Mouse (Mus musculus): Measurements from ENCODE around the gene Fcgr2b. TPM values are rescaled to one million over a fixed set of nuclear protein-coding genes. Genes with fewer than 3 reads are reported as not detected.

Gene Fcgr2b
- polyA plus RNA-seq (2012; rRNA removed) (2.1 and 2.6 TPM in 2 replicates), polyA plus RNA-seq (2014; fragmentation: Nextera tagmentation; extraction: Ambion mirVana) (2.1 and 3.2 TPM in 2 replicates)

GRCm38 (mm10) chr1:170976447-170976846 is at the start of gene Fcgr2b:
Gene Fcgr2b (minus strand): TSS chr1:170976547.
- H3K9me3 ChIP-seq (ENCODE audit: control insufficient read depth, low read length): no peaks in the 10 kb centered on the region
- H3K4me2 ChIP-seq (replicated peaks; ENCODE audit: low read depth, low read length, severe bottlenecking): no peak within 1 kb of the TSS
- H3K27me3 ChIP-seq (ENCODE audit: control insufficient read depth, insufficient read depth, low read length): no peaks in the 10 kb centered on the region
- DNase-seq (ENCODE audit: low spot score) (no peak), ATAC-seq (ENCODE audit: low FRiP score, low read depth) (no peak)
- no peak within 1 kb of the TSS for H3K27ac ChIP-seq (replicated peaks; ENCODE audit: low read depth, low read length)
- TF ChIP-seq POLR2A (IDR thresholded peaks at IDR 0.05; ENCODE audit: borderline replicate concordance, extremely low read depth, insufficient read depth, insufficient read length): no peak
- 86% methylated on average over 5 of the region's 5 CpGs for WGBS
- no peak within 1 kb of the TSS for H3K9ac ChIP-seq (ENCODE audit: low read depth, low read length, severe bottlenecking)
- no peaks in the 10 kb centered on the region for H3K4me1 ChIP-seq (ENCODE audit: control insufficient read depth, insufficient read depth, low read length)
- H3K36me3 ChIP-seq (ENCODE audit: control insufficient read depth, insufficient read depth, low read length): no peaks in the 10 kb centered on the region
- no peak within 1 kb of the TSS for H3K4me3 ChIP-seq (replicated peaks; ENCODE audit: low read length)

GRCm38 (mm10) chr1:171019311-171019950 is 43.1 kb upstream of the Fcgr2b start:
- H3K4me3 ChIP-seq (replicated peaks; ENCODE audit: low read length): no peak overlapping the region
- no peak overlapping the region for H3K9ac ChIP-seq (ENCODE audit: low read depth, low read length, severe bottlenecking)
- WGBS: 84% methylated on average over 7 of the region's 7 CpGs
- DNase-seq (ENCODE audit: low spot score): no peak
- H3K9me3 ChIP-seq (ENCODE audit: control insufficient read depth, low read length): no peaks in the 10 kb centered on the region
- no peak for TF ChIP-seq POLR2A (IDR thresholded peaks at IDR 0.05; ENCODE audit: borderline replicate concordance, extremely low read depth, insufficient read depth, insufficient read length)
- no peaks in the 10 kb centered on the region for H3K36me3 ChIP-seq (ENCODE audit: control insufficient read depth, insufficient read depth, low read length)
- no peak overlapping the region for H3K27ac ChIP-seq (replicated peaks; ENCODE audit: low read depth, low read length)
- H3K27me3 ChIP-seq (ENCODE audit: control insufficient read depth, insufficient read depth, low read length): no peaks in the 10 kb centered on the region
- no peak for ATAC-seq (ENCODE audit: low FRiP score, low read depth)
- H3K4me1 ChIP-seq (ENCODE audit: control insufficient read depth, insufficient read depth, low read length): no peaks in the 10 kb centered on the region
- H3K4me2 ChIP-seq (replicated peaks; ENCODE audit: low read depth, low read length, severe bottlenecking): no peak overlapping the region

- no peak within 1 kb of the TSS for H3K27ac ChIP-seq (replicated peaks; ENCODE audit: low read depth, low read length)
- H3K4me3 ChIP-seq (replicated peaks; ENCODE audit: low read length): no peak within 1 kb of the TSS
- H3K4me1 ChIP-seq (ENCODE audit: control insufficient read depth, insufficient read depth, low read length): no peaks in the 10 kb centered on the region
- no peak for DNase-seq (ENCODE audit: low spot score)
- H3K9me3 ChIP-seq (ENCODE audit: control insufficient read depth, low read length): no peaks in the 10 kb centered on the region
- H3K36me3 ChIP-seq (ENCODE audit: control insufficient read depth, insufficient read depth, low read length): no peaks in the 10 kb centered on the region
- no peaks in the 10 kb centered on the region for H3K27me3 ChIP-seq (ENCODE audit: control insufficient read depth, insufficient read depth, low read length)
- no peak within 1 kb of the TSS for H3K9ac ChIP-seq (ENCODE audit: low read depth, low read length, severe bottlenecking)
- H3K4me2 ChIP-seq (replicated peaks; ENCODE audit: low read depth, low read length, severe bottlenecking): no peak within 1 kb of the TSS
- 84% methylated on average over 2 of the region's 2 CpGs for WGBS
- ATAC-seq (ENCODE audit: low FRiP score, low read depth): no peak
- no peak for TF ChIP-seq POLR2A (IDR thresholded peaks at IDR 0.05; ENCODE audit: borderline replicate concordance, extremely low read depth, insufficient read depth, insufficient read length)
These were observed 42.4 kb upstream of the Fcgr2b start, which contains the start of gene Fcgr4 for GRCm38 (mm10) chr1:171018737-171019136. Gene Fcgr4 (plus strand): TSS chr1:171018920.

- Histone ChIP-seq H3K9ac (ENCODE audit: low read depth, low read length, severe bottlenecking) (no peak overlapping the region), H3K36me3 (ENCODE audit: control insufficient read depth, insufficient read depth, low read length) (no peaks in the 10 kb centered on the region), H3K27me3 (ENCODE audit: control insufficient read depth, insufficient read depth, low read length) (no peaks in the 10 kb centered on the region), H3K4me2 (replicated peaks; ENCODE audit: low read depth, low read length, severe bottlenecking) (no peak overlapping the region), H3K9me3 (ENCODE audit: control insufficient read depth, low read length) (no peaks in the 10 kb centered on the region), H3K27ac (replicated peaks; ENCODE audit: low read depth, low read length) (no peak overlapping the region), H3K4me3 (replicated peaks; ENCODE audit: low read length) (no peak overlapping the region), H3K4me1 (ENCODE audit: control insufficient read depth, insufficient read depth, low read length) (no peaks in the 10 kb centered on the region)
- ATAC-seq (ENCODE audit: low FRiP score, low read depth) (no peak), DNase-seq (ENCODE audit: low spot score) (no peak)
- WGBS: 40% methylated on average over 6 of the region's 6 CpGs
- TF ChIP-seq POLR2A (IDR thresholded peaks at IDR 0.05; ENCODE audit: borderline replicate concordance, extremely low read depth, insufficient read depth, insufficient read length): no peak
These were observed 41.3 kb upstream of the Fcgr2b start for GRCm38 (mm10) chr1:171017468-171018158.

GRCm38 (mm10) chr1:171016676-171017356 is 40.5 kb upstream of the Fcgr2b start:
- Histone ChIP-seq H3K9me3 (ENCODE audit: control insufficient read depth, low read length) (no peaks in the 10 kb centered on the region), H3K27me3 (ENCODE audit: control insufficient read depth, insufficient read depth, low read length) (no peaks in the 10 kb centered on the region), H3K4me2 (replicated peaks; ENCODE audit: low read depth, low read length, severe bottlenecking) (no peak overlapping the region), H3K4me3 (replicated peaks; ENCODE audit: low read length) (no peak overlapping the region), H3K27ac (replicated peaks; ENCODE audit: low read depth, low read length) (no peak overlapping the region), H3K4me1 (ENCODE audit: control insufficient read depth, insufficient read depth, low read length) (no peaks in the 10 kb centered on the region), H3K36me3 (ENCODE audit: control insufficient read depth, insufficient read depth, low read length) (no peaks in the 10 kb centered on the region), H3K9ac (ENCODE audit: low read depth, low read length, severe bottlenecking) (no peak overlapping the region)
- DNase-seq (ENCODE audit: low spot score): no peak
- TF ChIP-seq POLR2A (IDR thresholded peaks at IDR 0.05; ENCODE audit: borderline replicate concordance, extremely low read depth, insufficient read depth, insufficient read length): no peak
- no peak for ATAC-seq (ENCODE audit: low FRiP score, low read depth)
- 89% methylated on average over 6 of the region's 6 CpGs for WGBS

Data from limb, embryonic 14.5 days (tissue).